Mouse (Mus musculus): ENCODE data around the gene Isg20l2.

- no peak for TF ChIP-seq CTCF (IDR thresholded peaks at IDR 0.05; ENCODE audit: low read depth)
- TF ChIP-seq EP300 (IDR thresholded peaks at IDR 0.05; ENCODE audit: low read depth): no peak
Observed at GRCm38 (mm10) chr3:87945781-87946540, 15.8 kb downstream of the Isg20l2 start.

Data from heart, postnatal 0 days (tissue).